Mouse (Mus musculus) brain, adult 2 months (tissue): ENCODE measurements around the gene Cby1.
A peak's percentile ranks its signal among the peaks of the same experiment; 100 is the strongest.

Experiments
- DNase-seq: peaks from one replicate; pipeline ENCODE4 v3.0.0; 2011; ENCODE audit warnings: low read depth, low spot score

The Cby1 gene

DNA sequence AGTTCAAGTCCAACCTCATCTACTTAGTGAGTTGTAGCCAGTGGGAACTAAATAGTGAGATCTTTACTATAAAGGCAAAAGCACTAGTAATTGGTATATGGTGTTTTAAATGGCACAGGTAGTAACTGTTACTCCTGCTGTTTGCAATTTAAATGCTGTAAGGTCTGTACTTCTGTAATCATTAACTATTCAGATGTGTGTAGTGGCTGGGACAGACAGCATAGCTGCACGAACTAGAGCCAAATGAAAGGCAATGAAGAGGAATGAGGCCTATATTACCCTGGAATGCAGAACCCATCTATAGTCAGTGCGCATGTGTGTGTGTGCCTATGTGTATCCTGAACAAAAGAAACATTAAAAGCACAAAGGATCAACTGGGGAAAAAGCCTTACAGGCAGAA lies 18.9 kb downstream of the Cby1 start:
- DNase-seq, result no peak

DNA sequence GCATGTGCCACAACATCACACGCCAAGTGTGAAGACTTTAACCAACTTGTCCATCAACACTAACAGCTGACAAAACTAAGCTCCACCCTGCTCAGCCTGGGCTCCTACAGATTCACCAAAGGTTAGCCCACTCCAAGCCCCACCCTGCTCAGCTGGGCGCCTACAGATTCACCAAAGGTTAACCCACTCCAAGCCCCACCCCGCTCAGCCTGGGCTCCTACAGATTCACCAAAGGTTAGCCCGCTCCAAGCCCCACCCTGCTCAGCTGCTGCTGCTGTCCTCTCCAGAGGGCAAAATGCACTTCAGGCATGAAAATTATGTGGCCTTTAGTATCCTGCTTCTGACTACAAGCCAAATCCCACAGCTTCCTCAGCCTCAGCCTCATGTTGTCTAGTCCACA lies 23.0 kb downstream of the Cby1 start:
- no peak for DNase-seq

DNA sequence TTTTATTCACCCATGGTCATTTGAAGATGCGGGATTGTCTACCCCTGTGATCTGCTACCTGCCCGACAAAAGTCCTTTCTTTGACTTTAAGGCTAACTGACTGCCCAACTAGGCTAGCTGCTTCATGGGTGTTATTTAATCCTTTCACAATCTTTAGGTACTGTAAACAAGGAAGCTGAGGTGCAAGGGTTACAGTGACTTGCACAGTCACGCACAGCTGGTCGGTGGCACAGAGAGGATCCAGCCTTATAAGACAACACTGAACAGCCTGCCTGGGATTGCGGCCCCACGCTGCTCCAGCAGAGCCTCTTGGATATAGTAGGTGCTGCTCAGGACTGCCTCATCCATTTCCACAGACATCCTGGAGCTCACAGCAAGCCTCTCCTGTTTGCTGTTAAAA lies 24.1 kb downstream of the Cby1 start:
- DNase-seq, result no peak

DNA sequence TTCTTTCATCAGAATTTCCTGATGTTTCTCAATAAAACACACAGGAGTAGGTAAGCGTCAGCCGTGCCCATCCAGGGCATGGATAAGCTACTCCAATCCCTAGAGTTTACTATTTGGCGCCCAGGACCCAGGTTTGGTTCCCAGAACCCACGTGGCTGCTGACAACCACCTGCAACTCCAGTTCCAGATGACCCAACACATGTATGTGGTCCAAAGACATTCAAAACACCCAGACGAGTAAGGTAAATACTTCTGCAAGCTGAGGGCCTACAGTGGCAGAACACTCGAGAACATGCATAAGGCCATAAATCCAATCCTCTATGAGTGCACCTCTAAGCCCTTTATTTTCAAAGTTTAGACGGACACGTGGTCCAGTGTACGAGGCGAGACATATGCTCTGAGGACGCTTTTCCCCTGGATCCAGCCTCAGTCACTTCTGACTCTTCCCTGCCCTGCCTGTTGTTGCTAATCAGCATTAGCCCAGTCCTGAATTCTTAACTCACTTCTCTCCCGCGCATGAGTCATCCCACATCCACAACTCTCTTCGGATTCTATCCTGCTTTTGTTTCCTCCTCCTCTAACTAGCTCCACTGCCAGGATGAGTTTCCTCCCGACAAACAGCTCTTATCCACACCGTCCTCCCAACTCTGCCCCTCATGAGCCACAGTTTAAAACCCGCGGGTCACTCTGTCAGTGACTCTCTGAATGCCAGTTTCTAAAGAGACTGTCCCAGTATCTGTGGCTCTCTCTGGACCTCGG lies 24.9 kb downstream of the Cby1 start:
- peak; percentile 83 for DNase-seq

DNA sequence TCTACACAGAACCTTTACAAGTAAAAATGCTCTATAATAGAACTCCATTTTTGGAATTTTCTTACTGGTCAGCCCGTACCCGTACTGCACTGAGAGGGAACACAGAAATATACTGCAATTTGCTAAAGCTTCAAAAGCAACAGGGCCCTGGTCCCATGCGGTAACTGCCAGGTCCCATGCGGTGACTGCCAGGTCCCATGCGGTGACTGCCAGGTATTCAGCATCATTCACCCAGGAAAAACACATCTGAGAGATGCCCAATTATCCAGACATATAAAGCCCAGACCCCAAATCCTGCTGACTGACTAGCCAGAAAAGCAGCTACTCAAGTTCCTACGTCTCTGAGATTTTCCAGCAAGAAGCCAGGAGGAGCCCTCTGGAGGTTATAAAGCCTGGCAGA lies 25.6 kb downstream of the Cby1 start:
- DNase-seq, result no peak

DNA sequence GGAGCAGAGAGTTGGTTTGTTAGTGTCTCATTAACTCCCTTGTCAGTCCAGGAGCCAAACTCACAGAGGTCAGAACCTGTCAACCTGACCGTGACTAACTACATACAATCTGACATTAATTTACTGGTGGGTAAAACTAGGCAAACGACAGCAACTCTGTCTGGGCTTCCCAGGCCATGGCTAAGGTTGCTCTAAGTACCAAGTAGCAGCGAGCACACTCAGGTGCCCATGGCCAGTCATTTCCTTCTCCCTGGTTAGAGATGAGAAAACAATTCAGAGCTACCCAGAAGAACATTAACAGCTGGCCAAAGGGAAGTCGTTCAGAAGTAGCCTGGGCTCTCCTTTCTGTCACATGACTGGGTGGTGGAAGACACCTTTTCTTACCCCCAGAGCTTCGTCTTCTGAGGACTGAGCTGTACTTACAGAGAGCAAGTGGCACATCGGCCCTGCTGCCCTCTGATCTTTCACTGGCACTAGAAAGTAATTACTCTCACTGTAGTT lies 26.2 kb downstream of the Cby1 start:
- no peak for DNase-seq

DNA sequence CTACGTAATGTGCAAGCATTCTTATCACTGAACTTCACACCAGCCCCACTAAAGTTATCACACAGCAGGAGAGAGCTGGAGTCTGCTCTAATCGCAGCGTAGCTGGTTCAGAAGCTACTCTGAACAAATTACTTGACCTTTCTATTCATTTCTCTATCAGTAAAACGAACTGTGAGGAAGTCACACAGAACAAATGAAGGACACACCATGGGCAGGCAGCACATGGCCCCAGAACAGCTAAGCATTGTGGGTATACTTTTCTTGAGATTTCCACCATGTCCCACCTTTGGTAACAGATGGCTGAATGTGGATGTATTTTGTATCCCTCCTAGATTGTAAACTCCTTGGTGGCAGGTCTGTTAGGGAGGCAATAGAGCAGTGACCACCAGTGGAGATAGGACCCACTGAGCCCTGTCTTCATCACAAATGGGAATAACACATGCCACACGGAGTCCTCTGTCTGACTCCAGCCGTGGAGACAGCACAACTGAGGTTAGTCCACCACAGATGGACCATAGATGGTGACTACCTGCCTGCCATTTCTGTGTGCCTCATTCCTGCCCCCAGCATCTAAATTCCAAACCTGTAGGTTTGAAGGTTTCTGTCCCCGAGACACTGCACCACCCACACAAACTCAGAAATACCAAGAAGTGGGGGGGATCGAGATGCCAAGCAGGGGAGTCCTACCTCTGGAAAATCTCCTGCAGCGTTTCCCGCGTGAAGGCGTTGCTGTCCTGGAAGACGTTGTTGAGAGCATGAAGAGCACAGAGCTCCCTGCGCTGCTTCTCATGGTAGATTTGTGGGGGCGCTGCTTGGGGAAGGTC lies 27.3 kb downstream of the Cby1 start:
- peak; percentile 45 for DNase-seq

DNA sequence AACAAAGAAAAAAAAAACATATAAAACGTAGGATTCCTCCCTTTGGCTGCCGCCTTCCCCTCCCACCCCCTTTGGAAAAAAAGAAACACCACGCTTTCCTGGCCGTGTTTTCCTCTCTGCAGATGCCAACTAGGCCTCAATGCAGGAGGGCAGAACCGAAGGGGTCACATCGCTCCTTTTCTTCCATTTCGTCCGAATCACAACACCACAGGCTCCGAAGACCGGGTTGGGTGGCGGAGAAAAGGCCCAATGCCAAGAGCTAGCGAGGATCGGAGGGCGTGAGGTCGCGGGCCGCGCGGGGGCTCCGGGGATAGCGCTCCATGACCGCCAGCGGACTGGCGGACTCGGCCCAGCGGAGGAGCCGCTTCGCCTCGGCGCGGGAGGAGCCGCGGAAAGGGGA lies 28.2 kb downstream of the Cby1 start:
- peak; percentile 58 for DNase-seq

DNA sequence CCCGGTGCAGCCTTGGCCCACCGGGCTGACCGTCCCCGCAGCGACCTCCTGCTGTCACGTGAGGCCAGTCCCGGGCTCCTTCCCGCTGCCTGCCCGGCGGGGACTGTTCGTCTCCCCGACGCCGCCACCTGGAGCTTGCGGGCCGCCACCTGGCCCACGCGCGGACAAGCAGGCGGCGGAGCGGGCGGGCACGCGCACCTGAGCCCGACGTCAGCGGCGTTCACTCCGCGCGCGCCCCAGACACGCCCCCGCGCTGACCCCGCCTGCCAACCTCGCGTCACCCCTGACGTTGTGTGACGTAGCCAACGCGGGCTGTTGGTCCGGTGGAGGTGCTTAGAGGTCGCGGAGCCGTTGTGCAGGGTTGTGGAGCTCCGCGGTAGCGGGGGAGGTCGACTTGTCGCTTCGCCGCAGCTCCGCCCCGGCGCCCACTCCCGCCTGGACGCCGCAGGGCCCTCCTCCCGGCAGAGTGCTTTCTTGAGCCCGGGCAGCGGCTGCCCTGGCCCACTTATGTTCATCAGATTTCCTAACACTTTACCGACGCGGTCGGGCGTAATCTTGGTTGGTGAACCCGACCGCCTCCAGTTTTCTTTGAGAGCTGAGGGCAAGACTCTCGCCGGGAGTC lies 28.8 kb downstream of the Cby1 start, which contains the start of gene Josd1:
Gene Josd1 (minus strand): TSS at position 274 of the 622 bp plus-strand sequence.
- peak; percentile 98 for DNase-seq

DNA sequence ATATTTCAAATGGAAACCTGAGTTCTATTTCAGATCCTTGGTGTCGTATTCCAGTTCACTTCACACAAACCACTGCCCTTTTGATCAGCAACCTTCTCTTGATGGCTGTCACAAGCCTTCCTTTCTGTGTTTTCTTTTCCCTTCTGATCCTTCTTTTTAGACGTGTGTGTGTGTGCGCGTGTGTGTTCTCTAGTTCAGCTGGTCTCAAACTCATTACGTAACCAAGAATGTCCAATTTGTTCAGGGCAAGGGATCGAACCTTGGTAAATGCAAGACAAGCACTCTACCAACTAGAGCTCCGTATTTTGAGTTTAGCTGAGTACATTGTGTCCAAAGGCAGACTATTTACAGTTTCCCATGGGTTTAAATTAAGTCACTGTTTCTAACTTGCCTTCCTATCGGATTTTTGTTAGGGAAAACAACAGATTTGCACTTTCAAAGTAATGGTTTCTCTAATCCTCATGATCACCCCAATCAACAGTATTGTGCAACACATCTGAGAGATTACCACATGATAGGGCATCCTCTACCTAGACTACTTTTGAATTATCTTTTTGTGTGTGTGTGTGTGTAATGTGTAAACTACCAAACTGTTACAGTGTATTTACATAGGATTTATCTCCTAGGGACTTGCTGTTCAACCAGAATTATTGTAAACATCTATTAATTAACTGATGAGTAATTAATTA lies 29.4 kb downstream of the Cby1 start:
- DNase-seq, result no peak

DNA sequence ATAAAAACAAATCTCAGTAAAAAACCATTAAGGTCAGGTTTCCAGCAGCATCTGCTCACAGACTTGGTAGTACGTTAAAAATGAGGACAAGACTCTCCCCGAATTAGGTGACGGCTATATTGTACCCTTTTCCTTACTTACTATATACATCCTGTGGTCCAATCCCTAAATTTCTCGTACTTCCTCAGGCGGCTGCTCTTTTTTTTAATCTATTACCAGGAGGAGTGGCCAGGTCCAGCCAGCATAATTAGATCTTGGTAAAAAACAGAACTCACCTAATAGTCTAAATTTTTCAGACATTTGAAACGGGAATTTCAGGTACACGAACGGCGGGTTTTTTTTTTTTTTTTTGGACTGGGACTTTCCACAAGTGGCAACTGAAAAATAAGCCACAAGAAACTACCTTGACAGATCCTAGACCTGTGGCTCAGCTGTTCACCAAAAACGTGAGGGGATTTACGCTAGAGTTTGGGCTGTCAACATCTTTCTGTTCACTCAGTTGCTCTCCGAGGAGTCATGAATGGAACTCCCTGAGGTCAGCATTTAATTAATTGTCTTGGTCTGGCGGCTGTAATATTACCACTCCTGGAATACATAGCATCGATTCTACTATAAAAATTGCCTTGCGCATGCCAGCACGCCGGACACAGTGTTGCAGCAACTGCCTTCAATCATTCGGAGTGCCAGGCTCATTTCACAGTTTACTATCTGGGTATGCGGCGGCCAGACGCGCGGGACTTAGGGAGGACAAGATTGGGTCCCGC lies 30.8 kb downstream of the Cby1 start:
- DNase-seq, result no peak

DNA sequence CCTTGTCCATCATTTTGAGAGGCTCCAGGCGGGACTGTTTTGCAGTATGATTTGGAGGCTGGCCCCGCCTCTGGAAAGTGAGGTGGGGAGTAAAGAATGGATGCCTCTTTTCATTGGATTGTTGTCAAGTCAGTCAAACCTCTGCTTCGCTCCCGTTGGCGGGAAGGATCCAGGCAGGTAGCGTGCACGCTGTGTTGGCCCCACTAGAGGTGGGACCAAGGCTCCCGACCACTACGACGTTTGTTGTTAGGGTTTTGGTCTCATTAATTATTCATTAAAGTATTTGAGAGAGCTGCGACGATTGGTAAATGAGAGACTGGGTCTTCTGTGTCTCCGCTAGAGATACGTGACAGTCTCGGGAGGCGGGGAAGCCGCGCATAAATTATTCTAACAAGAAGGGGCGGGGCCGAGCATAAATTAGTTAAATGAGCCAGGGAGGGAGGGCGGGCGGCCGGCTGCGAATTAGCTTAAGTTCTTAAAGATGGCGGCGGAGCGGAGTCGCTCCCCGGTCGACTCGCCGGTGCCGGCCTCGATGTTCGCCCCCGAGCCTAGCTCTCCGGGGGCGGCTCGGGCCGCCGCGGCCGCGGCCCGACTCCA lies 31.5 kb downstream of the Cby1 start, which contains the start of gene Gtpbp1:
Gene Gtpbp1 (plus strand): TSS at position 420 of the 597 bp plus-strand sequence.
- peak; percentile 100 for DNase-seq

DNA sequence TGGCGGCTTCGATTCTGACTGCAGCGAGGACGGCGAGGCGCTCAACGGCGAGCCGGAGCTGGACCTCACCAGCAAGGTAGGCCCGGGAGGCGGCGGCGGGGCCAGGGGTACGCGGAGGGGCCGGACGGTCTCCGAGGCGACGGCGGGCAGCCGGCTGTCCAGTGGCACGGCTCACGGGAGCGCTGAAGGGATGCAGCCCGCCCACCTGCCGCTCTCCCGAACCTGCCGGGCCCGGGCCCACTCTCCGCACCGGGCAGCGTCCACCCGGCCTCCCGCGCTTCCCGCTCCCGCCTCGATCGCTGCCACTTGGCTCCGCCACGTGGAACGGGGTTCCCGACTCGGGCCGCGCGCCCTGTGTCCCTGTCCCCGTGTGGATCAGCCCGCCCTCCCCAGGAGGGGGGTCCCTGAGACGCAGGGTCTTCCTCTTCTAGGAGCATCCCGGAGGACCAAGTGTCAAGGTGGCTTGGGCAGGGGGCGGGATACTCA lies 32.1 kb downstream of the Cby1 start:
- DNase-seq, result no peak

DNA sequence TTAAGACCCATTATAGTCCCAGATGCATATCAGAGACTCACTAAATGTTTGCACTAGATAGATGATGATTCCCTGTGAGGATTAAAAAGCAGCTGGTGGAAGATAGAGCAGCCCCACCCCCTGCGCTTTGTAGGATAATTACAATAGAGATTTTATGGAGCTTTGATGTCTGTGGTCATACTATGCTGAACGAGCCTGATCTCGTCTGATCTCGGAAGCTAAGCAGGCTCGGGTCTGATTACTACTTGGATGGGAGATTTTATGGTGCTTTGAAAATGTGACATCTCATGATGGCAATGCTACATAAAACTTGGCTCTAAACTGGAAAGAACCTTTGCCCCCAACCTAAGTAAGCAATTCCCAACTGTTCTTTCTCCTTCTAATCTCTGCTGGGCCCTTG lies 33.3 kb downstream of the Cby1 start:
- no peak for DNase-seq

DNA sequence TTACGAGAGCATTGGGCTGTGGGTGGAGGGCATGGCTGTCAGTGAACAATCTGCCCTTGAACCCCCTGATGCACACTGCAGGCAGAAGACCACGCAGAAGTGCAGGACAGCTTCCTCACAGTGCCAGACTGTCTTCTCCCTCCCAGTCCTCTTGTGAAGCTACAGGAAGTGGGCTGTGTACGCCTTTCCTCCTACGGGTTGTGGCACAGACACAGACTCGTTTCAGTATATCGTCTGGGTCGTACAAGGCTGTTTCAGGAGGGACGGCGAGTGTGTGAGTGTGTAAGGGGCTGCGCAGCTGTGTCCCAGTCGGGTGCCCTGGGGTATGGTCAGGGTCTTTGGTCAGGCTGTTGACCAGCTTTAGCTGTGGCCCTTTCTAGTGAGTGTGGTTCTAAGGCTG lies 34.7 kb downstream of the Cby1 start:
- peak; percentile 45 for DNase-seq

DNA sequence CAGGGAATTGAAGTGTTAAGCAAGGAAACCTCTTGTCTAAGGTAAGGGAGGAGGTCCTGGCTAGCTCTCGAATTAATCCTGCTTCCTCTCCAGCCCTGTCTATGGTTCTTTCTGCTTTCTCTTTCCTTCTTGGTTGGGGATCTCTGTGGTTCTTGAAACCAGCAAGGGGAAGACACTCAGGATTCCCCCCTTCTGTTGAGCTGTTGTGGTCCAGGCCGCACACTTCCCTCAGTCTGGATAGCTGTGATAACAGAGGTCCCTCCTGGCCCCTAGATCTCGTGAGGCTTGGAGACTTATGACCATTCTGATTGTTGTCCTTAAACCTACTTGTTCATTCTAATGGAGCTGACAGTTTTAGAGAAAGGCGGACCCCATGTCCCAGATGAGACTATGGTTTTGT lies 35.5 kb downstream of the Cby1 start:
- no peak for DNase-seq

DNA sequence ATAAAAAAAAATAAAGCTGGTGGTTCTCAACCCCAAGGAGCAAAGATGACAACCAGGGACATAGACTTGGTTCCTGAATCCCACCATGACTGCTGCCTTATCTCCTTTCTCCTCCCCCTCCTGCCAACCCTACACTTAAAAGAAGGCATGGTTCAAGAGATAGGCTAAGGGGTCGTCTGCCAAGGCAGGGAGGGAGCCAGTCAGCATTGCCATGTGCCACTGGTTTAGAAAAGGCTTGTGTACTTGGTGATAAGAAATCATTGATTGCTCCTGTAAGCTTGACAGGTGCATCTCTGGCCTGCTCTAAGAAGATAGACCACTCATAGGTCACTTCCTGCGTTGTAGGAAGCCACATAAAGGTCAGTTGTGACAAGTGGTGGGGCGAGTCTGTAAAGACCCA lies 36.5 kb downstream of the Cby1 start:
- DNase-seq, result no peak

DNA sequence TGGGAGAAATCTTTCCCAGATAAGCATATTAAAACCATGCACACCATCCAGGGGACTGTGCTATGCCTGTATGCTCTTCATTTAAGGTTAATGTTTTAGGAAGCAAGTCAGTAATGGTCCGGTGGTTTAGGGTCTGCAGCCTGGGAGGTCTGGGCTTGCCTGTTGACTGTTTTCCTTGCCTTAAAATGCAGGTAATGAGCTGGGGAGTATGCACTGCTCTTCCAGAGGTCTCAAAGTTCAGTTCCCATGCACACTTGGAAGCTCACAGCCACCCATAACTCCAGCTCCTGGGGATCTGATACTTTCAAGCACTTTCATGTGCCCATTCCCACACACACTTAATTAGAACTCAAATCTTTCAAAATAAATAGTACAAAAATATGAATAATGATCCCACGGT lies 37.5 kb downstream of the Cby1 start:
- no peak for DNase-seq

DNA sequence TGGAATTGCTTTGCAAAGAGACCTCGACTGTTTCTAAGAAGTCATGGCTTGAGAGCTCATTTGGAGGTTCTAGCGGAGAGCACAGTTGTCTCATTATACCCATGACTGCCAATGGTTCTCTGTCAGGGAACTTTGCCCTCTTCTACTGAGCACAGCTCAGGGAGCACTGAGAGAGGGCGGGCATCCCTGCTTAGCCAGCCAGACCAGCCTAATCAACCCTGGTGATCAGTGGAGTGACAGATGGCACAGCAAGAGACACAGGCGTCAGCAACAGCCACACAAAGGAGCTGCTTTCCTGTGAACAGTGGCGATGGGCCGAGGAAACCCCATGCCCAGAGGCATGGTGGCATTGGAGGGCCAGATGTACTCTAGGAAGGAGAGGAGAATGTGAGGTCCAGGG lies 38.0 kb downstream of the Cby1 start:
- DNase-seq, result peak; percentile 83

DNA sequence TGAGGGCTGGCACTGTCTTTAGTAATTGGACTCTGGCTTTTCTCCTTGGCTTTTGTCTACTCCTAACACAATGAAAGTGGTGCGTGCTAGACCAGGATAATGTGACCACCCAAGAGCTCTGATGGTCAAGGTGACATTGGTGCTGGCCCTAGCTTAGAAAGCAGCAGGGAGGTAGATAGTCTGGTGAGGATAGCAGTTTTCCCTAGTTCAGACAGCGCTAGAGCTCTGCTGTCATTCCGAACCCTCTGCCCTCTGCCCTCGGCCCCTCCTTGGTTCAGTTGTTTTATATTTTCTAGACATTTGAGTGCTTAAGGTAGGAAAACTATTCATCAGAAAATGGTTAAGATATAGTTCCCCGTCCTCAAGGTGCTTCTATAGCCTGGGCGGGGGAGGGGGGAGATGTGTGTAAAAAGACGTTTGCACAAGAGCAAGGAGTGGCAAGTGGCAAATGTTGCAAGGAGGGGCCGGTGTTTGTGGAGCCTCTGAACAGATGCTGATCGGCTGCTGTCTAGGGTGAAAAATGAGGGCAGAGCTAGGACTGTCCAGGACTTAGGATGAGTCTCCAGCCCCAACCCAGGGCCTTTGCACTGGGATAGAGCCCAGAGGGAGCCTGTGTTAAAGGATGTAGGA lies 38.7 kb downstream of the Cby1 start:
- no peak for DNase-seq
